Mouse (Mus musculus): Measurements from ENCODE around the gene Eif2b4.

- TF ChIP-seq CTCF (IDR thresholded peaks at IDR 0.05) (no peak), EP300 (IDR thresholded peaks at IDR 0.05) (no peak)
Measured at GRCm38 (mm10) chr5:31153516-31154151, 39.6 kb downstream of the Eif2b4 start.

Measured in lung, postnatal 0 days (tissue).